Mouse (Mus musculus) liver, adult 2 months (tissue): ENCODE measurements around the gene Apol6. TPM values are rescaled to one million over a fixed set of nuclear protein-coding genes. Genes with fewer than 3 reads are reported as not detected.

Source experiments
- DNase-seq: peaks from one replicate; pipeline ENCODE4 v3.0.0-alpha.2; 2011; ENCODE audit warnings: low read depth, low spot score; ENCODE audit errors: extremely low read depth
- H3K27ac ChIP-seq: fragments of 200-500 bp; replicated peaks from 2 replicates; pipeline ENCODE4 v1.5.1; 2012; ENCODE audit warnings: low read depth, mild to moderate bottlenecking, control low read depth, inconsistent platforms, low read length; ENCODE audit not compliant: insufficient read depth
- H3K27me3 ChIP-seq: fragments of 200-500 bp; 2 replicates; pipeline ENCODE4 v1.6.1; 2012; ENCODE audit warnings: mild to moderate bottlenecking, moderate library complexity, low read length, inconsistent platforms; ENCODE audit not compliant: control insufficient read depth, insufficient read depth
- H3K36me3 ChIP-seq: fragments of 200-500 bp; 2 replicates; pipeline ENCODE4 v1.6.1; 2012; ENCODE audit warnings: low read length, inconsistent platforms; ENCODE audit not compliant: control insufficient read depth, insufficient read depth
- H3K4me1 ChIP-seq: fragments of 200-500 bp; 2 replicates; pipeline ENCODE4 v1.6.1; 2011; ENCODE audit warnings: low read length; ENCODE audit not compliant: control insufficient read depth, insufficient read depth
- H3K4me3 ChIP-seq: fragments of 200-500 bp; 2 replicates; pipeline ENCODE4 v1.5.1; 2011; ENCODE audit warnings: low read depth, mild to moderate bottlenecking, control low read depth, low read length, moderate library complexity; ENCODE audit not compliant: insufficient read depth
- H3K79me2 ChIP-seq: fragments of 200-500 bp; 2 replicates; pipeline ENCODE4 v1.6.1; 2012; ENCODE audit warnings: inconsistent platforms, mild to moderate bottlenecking, low read length, moderate library complexity; ENCODE audit not compliant: control insufficient read depth, insufficient read depth
- H3K9ac ChIP-seq: fragments of 200-500 bp; 2 replicates; pipeline ENCODE4 v1.6.1; 2012; ENCODE audit warnings: low read depth, mild to moderate bottlenecking, control low read depth, inconsistent platforms, low read length
- CTCF ChIP-seq: fragments of 200-500 bp; IDR thresholded peaks from 2 replicates; pipeline ENCODE4 v1.5.1; 2011; ENCODE audit warnings: low read depth, low read length, control low read depth
- POLR2A ChIP-seq: fragments of 200-500 bp; IDR thresholded peaks from 2 replicates; pipeline ENCODE4 v1.6.1; 2011; ENCODE audit warnings: low read length, control low read depth; ENCODE audit not compliant: insufficient read depth; ENCODE audit errors: extremely low read depth
- WGBS: fragments of 180-500 bp; shearing (Covaris S2); methylation state at CpG from one replicate; pipeline ENCODE4 v1.1.7; 2018; 5-methylcytosine and 5-hydroxymethylcytosine counted together
- polyA plus RNA-seq: library from polyadenylated mRNA; depleted of rRNA; stranded (reverse); fragments of >200 nt; gene quantifications from 2 replicates; pipeline ENCODE4 v1.2.3, GENCODE M21; 2012
- total RNA-seq: library from RNA; depleted of rRNA; stranded (reverse); fragments of >200 nt; gene quantifications from 2 replicates; pipeline ENCODE4 v1.2.3, GENCODE M21; 2014

The Apol6 gene
- total and polyA plus RNA-seq, 2 experiments: 0.37 TPM; not detected in 1

DNA sequence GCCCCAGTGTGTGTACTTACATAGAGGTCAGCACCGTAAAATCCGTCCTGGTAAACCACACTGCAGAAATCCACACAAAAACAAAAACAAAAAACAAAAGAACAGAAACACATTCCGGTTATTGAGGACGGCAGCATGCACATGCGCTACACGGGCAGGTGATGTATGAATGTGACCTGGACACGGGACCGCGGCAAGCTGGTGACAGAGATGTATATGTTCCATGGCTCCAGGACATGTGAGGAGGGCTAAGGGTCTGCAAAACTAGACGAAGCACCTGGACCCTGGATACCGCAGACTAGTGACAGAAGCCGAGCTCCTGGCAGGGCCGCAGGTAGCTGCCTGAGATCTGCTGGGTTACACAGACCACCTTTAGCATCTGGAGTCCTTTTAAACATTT lies 49.9 kb downstream of the Apol6 start:
- H3K36me3 ChIP-seq: peaks cover 31% of the 10 kb centered on the region; the same call in 1 of the 2 replicates
- 95% methylated on average over 13 of the region's 13 CpGs for WGBS
- H3K27ac ChIP-seq: no peak overlapping the region

GRCm38 (mm10) chr15:77095216-77095615 lies 50.7 kb downstream of the Apol6 start:
- 95% methylated on average over 1 of the region's 1 CpGs for WGBS
- no peaks in the 10 kb centered on the region for H3K4me1 ChIP-seq
- H3K27ac ChIP-seq: no peak overlapping the region
- peaks cover 34% of the 10 kb centered on the region; the same call in 1 of the 2 replicates for H3K36me3 ChIP-seq
- H3K9ac ChIP-seq: no peak overlapping the region
- no peak for TF ChIP-seq CTCF
- TF ChIP-seq POLR2A: no peak
- no peak overlapping the region for H3K4me3 ChIP-seq
- H3K79me2 ChIP-seq: no peaks in the 10 kb centered on the region
- no peak for DNase-seq
- no peaks in the 10 kb centered on the region for H3K27me3 ChIP-seq

More for the DNA sequence above, 49.9 kb downstream of the Apol6 start:
- Histone ChIP-seq H3K79me2 (no peaks in the 10 kb centered on the region), H3K9ac (no peak overlapping the region), H3K4me1 (no peaks in the 10 kb centered on the region), H3K27me3 (no peaks in the 10 kb centered on the region), H3K4me3 (no peak overlapping the region)
- no peak for DNase-seq
- no peak for TF ChIP-seq CTCF
- TF ChIP-seq POLR2A: no peak

- no peak for DNase-seq
- Histone ChIP-seq H3K9ac (no peak overlapping the region), H3K79me2 (no peaks in the 10 kb centered on the region), H3K4me3 (no peak overlapping the region), H3K36me3 (peaks cover 34% of the 10 kb centered on the region; the same call in 1 of the 2 replicates), H3K27me3 (no peaks in the 10 kb centered on the region), H3K4me1 (no peaks in the 10 kb centered on the region), H3K27ac (no peak overlapping the region)
- no peak for TF ChIP-seq POLR2A
- WGBS: 96% methylated on average over 6 of the region's 6 CpGs
Measured at GRCm38 (mm10) chr15:77097358-77097757, 52.8 kb downstream of the Apol6 start.

DNA sequence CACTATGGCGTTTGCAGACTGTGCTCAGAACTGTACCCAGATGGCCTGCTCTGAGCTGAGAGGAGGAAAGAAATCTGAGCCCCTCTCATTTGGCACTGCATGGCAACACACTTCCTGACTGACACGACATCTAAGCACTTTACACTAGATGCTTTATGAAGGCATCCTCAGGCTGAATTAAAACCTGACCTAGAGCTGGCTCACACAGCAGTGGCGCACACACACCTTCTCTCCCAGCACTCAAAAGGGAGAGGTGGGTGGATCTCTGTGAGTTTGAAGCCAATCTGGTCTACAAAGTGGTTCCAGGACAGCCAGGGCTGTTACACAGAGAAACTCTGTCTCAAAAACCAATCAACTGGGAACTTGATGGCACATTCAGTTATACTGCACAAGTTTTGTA lies 55.2 kb downstream of the Apol6 start:
- WGBS: 87% methylated on average over 3 of the region's 3 CpGs
- no peak for TF ChIP-seq POLR2A
- TF ChIP-seq CTCF: no peak

GRCm38 (mm10) chr15:77102685-77103084 lies 58.2 kb downstream of the Apol6 start:
- WGBS: 96% methylated on average over 5 of the region's 5 CpGs
- H3K4me1 ChIP-seq: peaks cover 6% of the 10 kb centered on the region
- TF ChIP-seq POLR2A: no peak
- no peak for TF ChIP-seq CTCF
- no peak for DNase-seq
- no peaks in the 10 kb centered on the region for H3K27me3 ChIP-seq
- H3K79me2 ChIP-seq: 0 out of 2 replicates have a peak, but pooled peaks cover 2% of the 10 kb centered on the region
- no peak overlapping the region for H3K4me3 ChIP-seq
- peaks cover 22% of the 10 kb centered on the region; the same call in 1 of the 2 replicates for H3K36me3 ChIP-seq
- no peak overlapping the region for H3K27ac ChIP-seq
- no peak overlapping the region for H3K9ac ChIP-seq

More for the DNA sequence above, 55.2 kb downstream of the Apol6 start:
- Histone ChIP-seq H3K4me3 (no peak overlapping the region), H3K4me1 (no peaks in the 10 kb centered on the region), H3K27ac (no peak overlapping the region), H3K36me3 (peaks cover 27% of the 10 kb centered on the region; the same call in 1 of the 2 replicates), H3K9ac (no peak overlapping the region), H3K79me2 (0 out of 2 replicates have a peak, but pooled peaks cover 2% of the 10 kb centered on the region), H3K27me3 (no peaks in the 10 kb centered on the region)
- no peak for DNase-seq

- H3K4me3 ChIP-seq: no peak overlapping the region
- DNase-seq: no peak
- 73% methylated on average over 10 of the region's 10 CpGs for WGBS
- peaks cover 4% of the 10 kb centered on the region; the same call in 1 of the 2 replicates for H3K79me2 ChIP-seq
- H3K9ac ChIP-seq: no peak overlapping the region
- H3K4me1 ChIP-seq: peaks cover 6% of the 10 kb centered on the region
- H3K27me3 ChIP-seq: no peaks in the 10 kb centered on the region
- peaks cover 13% of the 10 kb centered on the region; the same call in 1 of the 2 replicates for H3K36me3 ChIP-seq
- no peak for TF ChIP-seq POLR2A
- no peak for TF ChIP-seq CTCF
- no peak overlapping the region for H3K27ac ChIP-seq
Measured at GRCm38 (mm10) chr15:77104349-77105158, 60.0 kb downstream of the Apol6 start.
